ENCODE assay signal across 25 mouse cellular contexts in genomic region chr14:27211743-27212445, GRCm38 (mm10).
"Had no signal": no experiment of that assay in that cellular context is flagged by ENCODE, and none has a peak within 500 bp of the region (broad histone marks: within the 10 kb centered on the region; RNA-seq: fewer than 3 reads in every experiment).

No protein-coding gene starts in this region.

- H3K9ac ChIP-seq: heart, embryonic 12.5 days; hindbrain, embryonic 12.5 days; hindbrain, embryonic 14.5 days; intestine, embryonic 15.5 days; limb, embryonic 12.5 days had no signal

- H3K4me2 ChIP-seq: heart, embryonic 12.5 days; hindbrain, embryonic 12.5 days; hindbrain, embryonic 14.5 days; intestine, embryonic 15.5 days; limb, embryonic 12.5 days had no signal

- H3K27ac ChIP-seq: gastrocnemius, adult 2 months; heart, adult 2 months; heart, embryonic 10.5 days; hindbrain, embryonic 10.5 days; hindbrain, embryonic 12.5 days; hindbrain, embryonic 14.5 days; intestine, embryonic 15.5 days; layer of hippocampus, adult 2 months; left cerebral cortex, adult 2 months; limb, embryonic 10.5 days; limb, embryonic 12.5 days had no signal

- H3K9me3 ChIP-seq: heart, embryonic 10.5 days; heart, embryonic 12.5 days; hindbrain, embryonic 10.5 days; hindbrain, embryonic 12.5 days; intestine, embryonic 15.5 days; limb, embryonic 10.5 days; limb, embryonic 12.5 days had no signal

- DNase-seq: gastrocnemius, adult 2 months; gastrocnemius, postnatal 10 days; gastrocnemius, postnatal 25 days; heart, adult 2 months; heart, postnatal 10 days; heart, postnatal 4 days; kidney, adult 18-20 months; kidney, adult 8-10 months; kidney, postnatal 10 days; kidney, postnatal 25 days; kidney, postnatal 4 days; liver had no signal

- H3K4me3 ChIP-seq: gastrocnemius, adult 2 months; heart, adult 2 months; heart, embryonic 10.5 days; heart, embryonic 12.5 days; hindbrain, embryonic 10.5 days; hindbrain, embryonic 12.5 days; intestine, embryonic 15.5 days; layer of hippocampus, adult 2 months; left cerebral cortex, adult 2 months; limb, embryonic 10.5 days; limb, embryonic 12.5 days had no signal

- H3K4me1 ChIP-seq: heart, embryonic 10.5 days; heart, embryonic 12.5 days; hindbrain, embryonic 12.5 days; intestine, embryonic 15.5 days; limb, embryonic 10.5 days; limb, embryonic 12.5 days had no signal

- H3K27me3 ChIP-seq: heart, embryonic 12.5 days; hindbrain, embryonic 12.5 days; intestine, embryonic 15.5 days; limb, embryonic 12.5 days had no signal

- H3K36me3 ChIP-seq: heart, embryonic 10.5 days; heart, embryonic 12.5 days; hindbrain, embryonic 10.5 days; hindbrain, embryonic 12.5 days; intestine, embryonic 15.5 days; limb, embryonic 10.5 days; limb, embryonic 12.5 days had no signal

- ATAC-seq: hindbrain, embryonic 16.5 days; inflammation-experienced regulatory T-cells, adult 6 months; intestine, embryonic 15.5 days; intestine, postnatal 0 days had no signal
